Mouse (Mus musculus): ENCODE results near the gene Pus7l. TPM values are rescaled to one million over a fixed set of nuclear protein-coding genes. Genes with fewer than 3 reads are reported as not detected.

Pus7l gene
- polyA plus RNA-seq, 1 experiment, result not detected

- Histone ChIP-seq H3K27ac (ENCODE audit: insufficient read depth, low read depth, low read length) (no peak overlapping the region), H3K4me3 (ENCODE audit: insufficient read depth, low read depth, low read length) (no peak overlapping the region), H3K4me1 (ENCODE audit: control insufficient read depth, insufficient read depth, low read length) (no peaks in the 10 kb centered on the region)
- TF ChIP-seq CTCF (IDR thresholded peaks at IDR 0.05; ENCODE audit: insufficient read depth, low read depth, low read length) (no peak), POLR2A (IDR thresholded peaks at IDR 0.05; ENCODE audit: insufficient read depth, low read depth, low read length) (no peak)
- 66% methylated on average over 4 of the region's 4 CpGs for WGBS
Measured at GRCm38 (mm10) chr15:94574566-94575268, 31.4 kb upstream of the Pus7l start.

GRCm38 (mm10) chr15:94572746-94573145 lies 29.4 kb upstream of the Pus7l start:
- TF ChIP-seq POLR2A (IDR thresholded peaks at IDR 0.05; ENCODE audit: insufficient read depth, low read depth, low read length) (no peak), CTCF (IDR thresholded peaks at IDR 0.05; ENCODE audit: insufficient read depth, low read depth, low read length) (no peak)
- WGBS, result 67% methylated on average over 8 of the region's 8 CpGs
- Histone ChIP-seq H3K27ac (ENCODE audit: insufficient read depth, low read depth, low read length) (no peak overlapping the region), H3K4me3 (ENCODE audit: insufficient read depth, low read depth, low read length) (no peak overlapping the region), H3K4me1 (ENCODE audit: control insufficient read depth, insufficient read depth, low read length) (no peaks in the 10 kb centered on the region)

- no peak overlapping the region for H3K4me3 ChIP-seq (ENCODE audit: insufficient read depth, low read depth, low read length)
- whole genome bisulfite sequencing, result 81% methylated on average over 4 of the region's 4 CpGs
- no peak for TF ChIP-seq CTCF (IDR thresholded peaks at IDR 0.05; ENCODE audit: insufficient read depth, low read depth, low read length)
- TF ChIP-seq POLR2A (IDR thresholded peaks at IDR 0.05; ENCODE audit: insufficient read depth, low read depth, low read length), result no peak
- H3K4me1 ChIP-seq (ENCODE audit: control insufficient read depth, insufficient read depth, low read length), result no peaks in the 10 kb centered on the region
- H3K27ac ChIP-seq (ENCODE audit: insufficient read depth, low read depth, low read length), result no peak overlapping the region
Measured at GRCm38 (mm10) chr15:94571501-94571900, 28.2 kb upstream of the Pus7l start.

- no peak for TF ChIP-seq CTCF (IDR thresholded peaks at IDR 0.05; ENCODE audit: insufficient read depth, low read depth, low read length)
- no peak for TF ChIP-seq POLR2A (IDR thresholded peaks at IDR 0.05; ENCODE audit: insufficient read depth, low read depth, low read length)
- Histone ChIP-seq H3K4me3 (ENCODE audit: insufficient read depth, low read depth, low read length) (no peak overlapping the region), H3K4me1 (ENCODE audit: control insufficient read depth, insufficient read depth, low read length) (no peaks in the 10 kb centered on the region), H3K27ac (ENCODE audit: insufficient read depth, low read depth, low read length) (no peak overlapping the region)
- WGBS, result 94% methylated on average over 10 of the region's 10 CpGs
Measured at GRCm38 (mm10) chr15:94568496-94569182, 25.3 kb upstream of the Pus7l start.

- Histone ChIP-seq H3K4me3 (ENCODE audit: insufficient read depth, low read depth, low read length) (no peak overlapping the region), H3K4me1 (ENCODE audit: control insufficient read depth, insufficient read depth, low read length) (no peaks in the 10 kb centered on the region), H3K27ac (ENCODE audit: insufficient read depth, low read depth, low read length) (no peak overlapping the region)
- TF ChIP-seq CTCF (IDR thresholded peaks at IDR 0.05; ENCODE audit: insufficient read depth, low read depth, low read length) (no peak), POLR2A (IDR thresholded peaks at IDR 0.05; ENCODE audit: insufficient read depth, low read depth, low read length) (no peak)
- WGBS, result 93% methylated on average over 9 of the region's 9 CpGs
Measured at GRCm38 (mm10) chr15:94565854-94566253, 22.5 kb upstream of the Pus7l start.

GRCm38 (mm10) chr15:94564909-94565308 lies 21.6 kb upstream of the Pus7l start:
- TF ChIP-seq CTCF (IDR thresholded peaks at IDR 0.05; ENCODE audit: insufficient read depth, low read depth, low read length) (no peak), POLR2A (IDR thresholded peaks at IDR 0.05; ENCODE audit: insufficient read depth, low read depth, low read length) (no peak)
- Histone ChIP-seq H3K4me3 (ENCODE audit: insufficient read depth, low read depth, low read length) (no peak overlapping the region), H3K27ac (ENCODE audit: insufficient read depth, low read depth, low read length) (no peak overlapping the region), H3K4me1 (ENCODE audit: control insufficient read depth, insufficient read depth, low read length) (no peaks in the 10 kb centered on the region)
- WGBS, result 85% methylated on average over 2 of the region's 2 CpGs

GRCm38 (mm10) chr15:94558895-94559656 lies 15.7 kb upstream of the Pus7l start:
- TF ChIP-seq POLR2A (IDR thresholded peaks at IDR 0.05; ENCODE audit: insufficient read depth, low read depth, low read length) (no peak), CTCF (IDR thresholded peaks at IDR 0.05; ENCODE audit: insufficient read depth, low read depth, low read length) (no peak)
- H3K4me1 ChIP-seq (ENCODE audit: control insufficient read depth, insufficient read depth, low read length), result no peaks in the 10 kb centered on the region
- WGBS, result 86% methylated on average over 17 of the region's 17 CpGs
- H3K4me3 ChIP-seq (ENCODE audit: insufficient read depth, low read depth, low read length), result no peak overlapping the region
- no peak overlapping the region for H3K27ac ChIP-seq (ENCODE audit: insufficient read depth, low read depth, low read length)

GRCm38 (mm10) chr15:94557442-94557841 lies 14.1 kb upstream of the Pus7l start:
- H3K4me1 ChIP-seq (ENCODE audit: control insufficient read depth, insufficient read depth, low read length), result no peaks in the 10 kb centered on the region
- 9% methylated on average over 7 of the region's 7 CpGs for WGBS
- H3K4me3 ChIP-seq (ENCODE audit: insufficient read depth, low read depth, low read length), result no peak overlapping the region
- no peak overlapping the region for H3K27ac ChIP-seq (ENCODE audit: insufficient read depth, low read depth, low read length)
- no peak for TF ChIP-seq POLR2A (IDR thresholded peaks at IDR 0.05; ENCODE audit: insufficient read depth, low read depth, low read length)
- TF ChIP-seq CTCF (IDR thresholded peaks at IDR 0.05; ENCODE audit: insufficient read depth, low read depth, low read length), result no peak

- Histone ChIP-seq H3K4me1 (ENCODE audit: control insufficient read depth, insufficient read depth, low read length) (no peaks in the 10 kb centered on the region), H3K27ac (ENCODE audit: insufficient read depth, low read depth, low read length) (no peak overlapping the region), H3K4me3 (ENCODE audit: insufficient read depth, low read depth, low read length) (no peak overlapping the region)
- no peak for TF ChIP-seq CTCF (IDR thresholded peaks at IDR 0.05; ENCODE audit: insufficient read depth, low read depth, low read length)
- no peak for TF ChIP-seq POLR2A (IDR thresholded peaks at IDR 0.05; ENCODE audit: insufficient read depth, low read depth, low read length)
- 94% methylated on average over 9 of the region's 9 CpGs for whole genome bisulfite sequencing
Measured at GRCm38 (mm10) chr15:94553536-94553935, 10.2 kb upstream of the Pus7l start.
